Mouse (Mus musculus) kidney, postnatal 4 days (tissue): ENCODE measurements around the gene Slc22a18.

Experiments used
- DNase-seq, 2 experiments: peaks; one replicate each; pipeline ENCODE4 v3.0.0; 2021; ENCODE audit warnings: mixed read lengths in 2 of 2

Slc22a18 gene

DNA sequence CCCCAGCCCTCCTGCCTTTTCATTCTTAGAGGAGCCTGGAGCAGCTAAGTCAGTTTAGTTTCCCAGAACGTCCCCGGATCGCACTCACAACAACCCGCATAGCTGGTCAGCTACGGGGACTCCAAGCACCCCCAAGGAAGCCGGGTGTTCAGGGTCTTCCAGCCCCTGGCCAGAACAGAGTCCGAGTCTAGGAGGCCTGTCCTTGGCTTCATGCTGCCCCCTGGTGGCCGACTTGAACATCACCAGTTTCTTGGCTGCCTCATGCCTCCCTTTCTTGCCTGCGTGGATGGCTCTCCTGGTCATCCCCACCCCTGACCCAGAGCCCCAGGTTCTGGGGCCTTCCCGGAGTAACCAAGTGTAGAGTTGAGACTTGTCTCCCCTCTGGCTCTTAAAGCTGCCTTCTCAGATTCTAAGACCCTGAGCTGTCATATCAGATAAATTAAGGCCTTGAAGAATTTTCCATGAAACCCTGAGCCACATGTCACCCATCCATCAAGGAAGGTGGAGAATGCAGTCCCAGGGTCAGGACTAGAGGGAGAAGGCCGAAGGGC is 9.6 kb upstream of the Slc22a18 start:
- peak; percentile 88 to 89 for DNase-seq

DNA sequence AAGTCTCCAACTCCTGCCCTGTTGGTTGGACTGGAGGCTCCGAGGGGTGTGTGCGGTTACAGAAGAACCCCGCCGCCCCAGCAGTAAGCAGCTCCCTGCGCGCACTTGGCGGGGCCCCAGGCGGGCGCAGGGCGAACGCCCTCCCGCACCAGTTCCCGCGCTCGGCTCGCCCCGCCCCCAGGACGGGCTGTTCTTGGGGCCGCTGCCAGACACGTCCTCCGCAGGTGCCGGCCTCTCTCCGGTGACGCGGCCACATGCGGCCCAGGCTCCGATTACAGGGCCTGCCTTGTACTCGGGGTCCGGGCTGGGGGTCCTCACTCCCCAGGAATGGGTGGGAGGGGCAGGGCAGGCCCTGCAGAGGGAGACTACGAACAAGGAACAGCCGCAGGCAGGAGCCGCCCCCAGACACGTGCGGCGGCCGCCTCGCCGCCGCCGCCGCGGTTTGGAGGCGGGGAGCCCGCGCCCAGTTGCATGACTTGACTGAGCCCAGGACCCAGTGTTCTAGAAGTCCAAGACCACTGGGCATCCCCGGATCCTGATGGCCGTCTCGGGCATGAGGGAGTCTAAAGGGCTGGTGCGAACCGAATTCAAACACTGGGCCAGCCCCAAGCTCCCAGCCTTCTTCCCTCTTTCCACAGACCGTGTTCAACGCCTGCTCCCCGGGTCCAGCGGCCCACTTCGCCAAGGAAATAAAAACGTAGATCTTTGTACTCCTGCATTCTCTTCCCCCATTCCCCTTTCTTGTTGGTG is 8.6 kb upstream of the Slc22a18 start:
- peak; percentile 70 to 78 for DNase-seq

DNA sequence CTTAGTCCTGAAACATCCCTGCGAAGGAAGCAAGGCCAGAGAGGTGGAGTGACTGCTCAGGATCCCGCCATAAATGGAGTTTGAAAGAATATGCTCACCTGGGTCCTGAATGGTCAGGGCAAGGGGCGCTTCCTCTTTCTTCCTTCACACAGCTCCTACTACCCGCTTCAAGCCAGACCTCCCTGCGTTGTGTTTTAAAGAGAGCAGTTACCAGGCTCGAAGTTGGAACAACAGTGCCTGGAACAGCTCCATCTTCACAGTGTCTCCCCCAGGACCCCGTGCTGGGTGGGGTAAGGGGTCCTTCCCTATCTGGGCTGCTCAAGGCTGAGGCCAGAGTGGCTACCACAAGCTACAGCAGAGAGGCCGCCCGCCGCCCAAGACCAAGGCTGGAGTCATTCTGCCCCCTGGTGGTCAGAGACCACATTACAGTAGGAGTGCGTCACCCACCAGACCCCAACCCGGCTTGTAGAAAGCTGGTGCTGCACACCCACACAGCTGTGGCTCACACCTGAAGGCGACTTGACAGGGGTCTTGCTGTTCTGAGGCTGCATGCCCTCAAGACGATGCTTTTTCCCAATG is 7.3 kb upstream of the Slc22a18 start:
- peak; percentile 91 for DNase-seq

DNA sequence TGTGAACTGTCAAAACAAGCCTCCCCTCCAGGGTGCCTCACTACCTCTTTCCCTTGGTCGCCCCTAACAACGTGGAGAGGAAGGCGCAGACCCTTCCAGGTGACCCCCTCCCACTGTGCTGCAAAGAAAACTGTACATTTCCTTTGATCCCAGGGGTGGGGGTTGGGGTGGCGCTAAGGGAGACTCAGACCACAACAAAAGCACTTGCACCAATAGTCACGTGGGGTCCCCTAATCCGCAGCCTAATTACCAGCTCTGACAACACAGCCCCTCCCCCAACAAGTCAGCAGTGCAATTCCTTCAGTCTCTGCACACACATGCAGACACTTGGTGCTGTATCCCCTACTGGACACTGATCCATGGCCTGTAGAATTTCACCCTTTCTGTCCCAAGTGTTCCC is 5.8 kb upstream of the Slc22a18 start:
- DNase-seq = no peak

DNA sequence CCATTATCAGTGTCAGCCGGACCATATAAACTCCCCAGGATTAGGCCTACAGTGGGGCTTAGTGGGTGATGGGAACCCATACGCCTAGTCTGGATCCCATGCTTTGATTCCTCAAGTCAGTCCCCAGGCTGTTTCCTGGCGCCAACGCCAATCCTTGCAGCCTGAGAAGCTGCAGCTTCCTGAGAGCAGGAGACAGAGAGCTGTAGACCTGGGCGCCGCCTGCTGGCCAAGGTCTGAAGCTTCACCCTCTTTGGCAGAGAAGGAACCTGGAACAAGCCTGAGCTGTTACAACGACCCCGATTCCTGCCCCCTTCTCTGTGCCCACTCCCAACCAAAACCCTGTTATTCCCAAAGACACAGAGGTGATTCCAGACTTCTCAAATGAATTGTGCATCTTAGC is 3.6 kb upstream of the Slc22a18 start:
- peak; percentile 90 to 91 for DNase-seq

DNA sequence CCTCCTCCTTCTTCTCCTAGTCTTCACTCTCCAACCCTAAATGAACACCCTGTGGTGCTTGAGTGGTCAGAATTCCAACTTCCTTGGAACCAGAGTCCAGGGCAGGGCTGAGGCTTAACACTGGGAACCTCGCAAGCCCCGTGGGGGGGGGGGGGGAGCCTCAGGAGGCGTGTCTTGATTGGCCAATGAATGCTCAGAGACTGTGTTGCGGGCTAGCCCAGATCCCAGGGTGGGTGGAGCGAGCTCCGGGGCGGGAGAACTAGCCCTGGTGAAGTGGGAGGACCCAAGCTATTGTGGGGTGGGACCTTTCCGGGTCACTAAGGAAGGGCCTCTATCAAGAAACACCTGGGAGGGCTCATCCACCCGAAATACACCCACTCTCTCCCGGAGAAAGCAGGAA is 1.3 kb downstream of the Slc22a18 start:
- DNase-seq = peak; percentile 30 to 58

DNA sequence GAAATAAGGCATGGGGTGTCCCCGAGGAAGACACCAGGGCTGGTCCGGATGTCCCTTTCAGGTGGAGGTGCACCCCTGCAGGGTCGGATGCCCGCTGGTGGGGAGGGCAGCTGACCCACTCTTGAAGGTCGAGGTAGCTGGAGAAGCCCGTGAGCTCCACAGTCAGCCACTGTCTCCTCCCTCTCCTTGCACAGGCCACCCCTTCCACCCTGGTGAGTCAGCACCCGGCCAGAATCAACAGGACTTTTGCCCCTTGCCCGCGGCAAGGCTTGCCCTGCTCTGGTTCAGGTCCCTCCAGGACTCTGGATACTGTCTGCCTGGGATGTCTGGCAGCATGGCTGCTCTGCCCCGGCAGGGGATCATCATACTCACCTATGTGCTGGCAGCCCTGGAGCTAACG is 2.3 kb downstream of the Slc22a18 start:
- peak; percentile 40 to 67 for DNase-seq

DNA sequence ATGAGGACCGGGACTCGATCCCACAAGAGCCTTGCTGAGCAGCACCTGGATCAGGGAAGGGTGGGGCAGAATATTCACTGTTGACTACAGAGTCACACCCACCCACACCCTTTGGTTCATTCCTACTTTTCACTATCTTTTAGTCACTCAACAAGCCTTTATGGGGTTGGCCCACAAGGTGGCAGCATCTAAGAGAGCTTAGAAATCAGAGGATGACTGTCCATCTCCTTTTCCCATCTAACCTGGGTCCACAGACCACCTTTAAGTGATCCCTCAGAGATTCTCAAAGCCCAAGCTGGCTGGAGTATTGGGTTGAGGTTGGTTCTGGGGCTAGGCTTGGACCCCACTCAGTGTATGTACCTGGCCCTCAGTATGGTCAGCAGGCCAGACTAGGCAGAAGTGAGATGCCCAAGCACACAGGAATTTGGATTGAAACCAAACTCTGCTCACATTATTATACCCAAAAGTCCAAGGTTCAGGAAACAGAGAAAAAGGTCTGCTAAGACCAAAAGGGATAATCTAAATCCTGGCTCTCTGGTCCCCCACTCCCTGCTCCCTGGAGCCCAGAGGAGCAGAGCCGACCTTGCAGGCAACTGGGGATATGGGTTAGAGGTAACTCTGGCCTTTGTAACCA is 3.3 kb downstream of the Slc22a18 start:
- DNase-seq = no peak

DNA sequence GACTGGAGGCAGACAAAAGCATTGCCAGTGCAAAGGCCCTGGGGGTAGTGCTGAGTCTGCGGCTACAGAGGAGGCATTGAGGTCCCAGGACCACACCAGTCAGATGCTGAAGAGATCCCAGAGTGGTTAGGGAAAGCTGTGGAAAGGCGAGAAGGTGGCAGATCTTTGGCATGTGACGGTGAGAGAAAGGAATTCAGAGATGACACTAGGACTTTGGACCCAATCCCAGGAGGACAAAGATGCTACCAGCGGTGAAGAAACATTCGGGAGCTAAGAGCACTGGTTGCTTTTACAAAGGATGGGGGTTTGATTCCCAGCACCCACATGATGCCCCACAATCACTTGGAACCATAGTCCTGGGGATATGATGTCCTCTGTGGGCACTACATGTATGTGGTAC is 4.3 kb downstream of the Slc22a18 start:
- DNase-seq = no peak

DNA sequence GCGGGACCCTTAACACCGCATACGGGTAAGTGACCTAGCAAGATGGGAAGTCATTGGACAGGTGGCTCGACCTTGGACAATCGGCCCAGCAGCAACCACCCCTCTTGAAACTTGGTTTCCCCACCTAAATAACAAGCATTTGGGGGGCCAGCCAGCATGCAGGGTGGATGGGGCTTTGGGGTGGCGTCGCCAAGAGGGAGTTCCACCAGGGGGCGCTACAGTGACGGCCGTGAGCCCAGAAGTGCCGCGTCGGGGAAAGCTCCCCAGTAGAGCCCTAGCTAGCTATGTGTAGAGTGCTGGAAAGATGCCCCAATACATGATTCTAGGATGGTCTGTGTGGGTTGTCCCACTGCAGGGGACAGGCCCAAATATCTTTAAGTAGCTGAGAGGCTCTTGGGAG is 7.0 kb downstream of the Slc22a18 start:
- peak; percentile 83 to 84 for DNase-seq

DNA sequence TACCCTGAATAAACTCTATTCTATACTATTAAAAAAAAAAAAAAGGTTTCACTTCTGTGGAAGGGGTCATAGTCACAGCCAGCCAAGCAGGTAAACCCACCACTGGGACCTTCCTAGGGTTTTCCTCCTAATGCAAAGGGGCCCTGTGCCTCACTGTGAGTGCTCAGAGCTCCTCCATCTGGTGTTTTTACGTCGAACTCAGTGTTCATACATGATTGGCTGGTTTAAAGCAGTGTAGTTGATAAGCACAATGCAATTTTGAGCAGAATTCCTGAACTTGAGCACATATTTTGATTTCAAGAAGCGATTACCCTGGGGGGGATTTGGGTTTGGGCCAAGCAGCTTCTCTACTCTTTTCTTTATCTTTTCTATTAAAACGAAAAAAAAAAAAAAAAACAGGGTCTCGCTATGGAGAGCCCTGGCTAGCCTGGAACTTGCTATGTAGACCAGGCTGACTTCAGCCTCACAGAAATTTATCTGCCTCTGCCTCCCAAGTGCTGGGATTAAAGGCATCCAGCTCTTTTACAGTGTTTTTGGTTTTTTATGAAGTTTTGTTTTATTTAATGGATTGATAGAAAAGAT is 8.4 kb downstream of the Slc22a18 start:
- no peak for DNase-seq

DNA sequence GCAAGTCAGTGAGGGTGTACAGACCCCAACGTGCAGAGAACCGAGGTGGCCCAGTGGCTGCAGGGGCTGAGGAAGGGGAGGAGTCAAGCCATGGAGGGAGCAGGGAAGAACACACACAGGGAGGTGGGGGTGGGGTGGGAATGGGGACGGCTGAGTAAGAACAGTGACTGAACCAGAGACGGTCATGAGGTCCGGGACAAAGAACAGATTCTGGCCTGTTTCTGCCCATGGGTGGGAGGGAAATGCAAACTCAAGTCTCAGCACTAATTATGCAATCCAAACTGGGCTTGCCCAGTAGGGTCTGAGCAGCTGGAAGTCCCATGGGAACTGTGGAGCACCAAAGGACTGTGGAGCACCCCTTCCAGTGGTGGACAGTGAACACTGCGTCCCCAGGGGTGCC is 9.0 kb downstream of the Slc22a18 start:
- DNase-seq = no peak

DNA sequence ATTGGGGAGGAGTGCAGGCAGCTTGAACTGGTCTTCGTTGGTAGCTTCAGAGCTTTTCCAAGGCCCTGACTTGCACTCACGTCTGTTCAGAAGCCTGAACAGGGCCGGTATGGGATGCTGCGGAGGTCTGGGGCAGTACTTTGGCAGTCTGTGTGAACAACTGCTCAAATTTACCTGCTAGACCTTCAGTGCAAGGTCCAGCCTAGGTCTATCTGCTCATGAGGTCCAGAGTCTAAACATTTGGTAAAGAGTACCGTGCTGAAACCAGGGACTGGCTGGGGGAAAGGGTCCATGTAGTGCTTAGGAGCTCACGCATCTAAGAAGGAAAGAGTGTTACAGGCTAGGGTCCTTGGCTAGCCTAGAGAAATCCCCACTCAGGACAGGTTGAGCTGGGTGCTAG is 16.2 kb downstream of the Slc22a18 start:
- DNase-seq = no peak

DNA sequence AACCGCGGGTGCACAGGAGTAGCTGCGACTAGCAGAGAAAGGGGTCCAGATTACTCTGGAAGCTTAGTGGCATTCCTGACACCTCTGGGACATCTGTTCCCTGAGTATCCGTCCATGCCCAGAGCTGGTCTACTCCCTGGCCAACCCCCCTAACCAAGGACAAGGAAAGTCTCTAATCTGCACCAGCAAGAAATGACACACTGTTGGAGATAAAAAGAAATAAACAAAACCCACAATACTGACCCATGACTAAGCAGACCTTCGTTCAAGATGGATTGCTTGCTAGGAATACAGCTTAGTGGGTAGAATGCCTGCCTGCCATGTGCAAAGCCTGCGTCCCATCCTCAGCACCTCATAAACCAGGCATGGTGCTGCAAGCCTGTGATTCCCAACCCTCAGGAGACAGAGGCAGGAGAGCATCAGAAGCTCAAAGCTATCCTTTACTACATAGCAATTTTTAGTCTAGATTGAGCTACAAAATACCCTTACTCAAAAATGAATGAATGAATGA is 20.1 kb downstream of the Slc22a18 start:
- DNase-seq = no peak

DNA sequence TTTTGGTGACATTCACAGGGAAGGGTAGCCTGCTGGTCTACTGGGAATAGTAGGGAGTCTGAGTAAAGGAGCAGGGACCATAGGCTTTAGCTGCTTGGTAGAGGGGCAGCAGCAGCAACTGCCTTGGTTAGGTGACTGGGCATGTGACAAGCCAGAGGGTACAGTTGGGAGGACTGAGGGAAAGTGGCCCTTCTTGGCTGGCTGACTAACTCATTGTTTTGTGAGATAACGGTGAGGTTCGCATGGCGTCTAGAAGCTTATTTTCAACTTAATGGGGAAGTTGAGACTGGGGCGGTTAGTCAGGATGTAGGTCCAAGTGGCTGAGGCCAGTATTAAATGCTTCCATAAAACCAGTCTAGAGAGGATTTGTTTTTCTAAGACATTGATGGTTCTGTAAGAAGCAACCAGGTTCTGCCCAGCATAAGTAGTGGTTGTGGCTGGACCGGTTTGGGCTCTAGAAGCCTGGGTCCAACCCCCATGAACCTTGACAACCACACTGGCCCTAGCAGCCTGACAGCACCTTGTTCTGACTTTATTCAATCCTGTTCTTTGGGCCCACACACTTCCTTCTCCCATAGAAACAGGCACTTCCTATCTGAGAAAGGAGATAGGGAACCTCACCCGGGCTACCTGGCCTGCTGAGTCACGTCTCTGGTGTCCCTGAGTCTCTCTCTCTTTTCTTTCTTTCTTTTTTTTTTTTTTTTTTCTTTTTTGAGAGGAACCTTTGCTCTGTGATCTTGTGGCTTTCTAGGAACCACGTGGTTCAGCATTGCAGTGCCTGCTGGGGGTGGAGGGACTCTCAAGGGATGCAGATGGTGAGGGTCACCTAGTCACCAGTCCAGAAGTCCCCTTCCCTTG is 21.8 kb downstream of the Slc22a18 start:
- no peak for DNase-seq

DNA sequence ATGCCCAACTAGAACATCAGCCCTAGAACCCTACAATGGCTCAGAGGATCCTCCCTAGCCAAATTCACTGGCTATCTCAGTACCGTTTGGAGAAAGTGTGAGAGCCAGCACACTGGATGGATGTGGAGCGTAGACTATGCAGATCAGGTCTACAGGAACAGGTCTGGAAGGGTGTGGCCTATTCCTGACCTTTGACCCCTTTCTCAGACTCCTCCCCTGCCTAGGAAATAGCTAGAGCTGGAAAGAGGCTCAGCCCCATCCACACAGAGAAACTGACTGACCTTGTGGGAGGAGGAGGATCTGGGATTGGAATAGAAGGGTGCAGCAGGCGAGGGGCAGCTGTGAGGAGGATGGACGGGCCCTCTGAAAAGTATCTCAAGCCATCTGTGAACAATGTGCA is 25.0 kb downstream of the Slc22a18 start:
- DNase-seq = no peak

DNA sequence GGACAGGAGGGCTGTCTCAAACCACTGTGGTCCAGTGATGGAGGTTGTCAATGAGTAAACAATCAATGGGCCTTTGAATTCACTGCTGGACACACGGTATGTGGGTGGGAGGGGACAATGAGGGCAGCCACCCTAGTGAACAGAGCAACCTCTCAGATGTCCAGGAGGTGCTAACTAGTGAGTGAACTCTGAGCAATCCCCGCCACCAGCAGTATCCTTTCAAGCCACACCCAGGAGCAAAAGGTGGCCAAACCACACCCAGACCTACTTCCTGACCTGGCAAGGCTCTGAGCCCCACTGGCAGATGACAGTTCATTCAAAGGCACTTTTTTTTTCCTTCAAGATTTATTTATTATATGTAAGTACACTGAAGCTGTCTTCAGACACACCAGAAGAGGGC is 27.4 kb downstream of the Slc22a18 start:
- DNase-seq = peak; percentile 26 to 50

DNA sequence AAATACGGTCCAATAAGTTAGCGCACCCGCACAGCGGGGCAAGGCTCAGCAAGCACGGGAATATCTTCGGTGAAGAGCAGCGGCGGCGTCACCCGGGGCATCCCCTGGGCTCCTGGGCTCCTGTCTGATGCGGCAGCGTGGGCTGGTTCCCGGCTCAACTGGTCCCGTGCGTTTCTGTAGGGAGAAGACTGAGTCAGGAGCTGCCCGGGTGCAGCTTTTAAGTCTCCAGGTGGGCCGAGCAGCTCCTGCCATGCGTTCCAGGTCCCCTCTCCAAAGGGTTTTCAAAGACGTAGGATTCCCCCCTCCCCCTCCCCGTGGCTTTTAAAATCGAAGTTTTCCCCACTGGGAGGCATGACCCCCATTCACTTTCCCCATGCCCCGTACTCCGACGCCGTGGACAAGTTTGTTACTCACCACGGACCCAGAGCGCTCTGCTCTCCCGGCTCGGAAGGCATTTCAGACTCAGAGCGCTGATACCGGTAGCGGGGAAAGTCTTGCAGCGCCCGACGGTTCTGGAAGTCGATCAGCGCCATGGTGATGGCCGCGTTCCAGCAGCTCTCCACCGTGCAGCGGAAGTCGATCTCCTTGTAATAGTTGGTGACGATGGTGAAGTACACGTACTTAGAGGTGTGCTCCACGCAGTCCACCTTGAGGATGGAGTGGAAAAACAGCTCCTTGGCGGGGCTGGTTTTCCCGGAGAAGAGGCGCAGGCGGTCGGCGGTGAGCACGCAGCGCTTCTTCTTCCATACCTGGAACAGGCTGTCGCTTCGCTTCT is 28.3 kb downstream of the Slc22a18 start:
- DNase-seq = peak; percentile 72 to 75

DNA sequence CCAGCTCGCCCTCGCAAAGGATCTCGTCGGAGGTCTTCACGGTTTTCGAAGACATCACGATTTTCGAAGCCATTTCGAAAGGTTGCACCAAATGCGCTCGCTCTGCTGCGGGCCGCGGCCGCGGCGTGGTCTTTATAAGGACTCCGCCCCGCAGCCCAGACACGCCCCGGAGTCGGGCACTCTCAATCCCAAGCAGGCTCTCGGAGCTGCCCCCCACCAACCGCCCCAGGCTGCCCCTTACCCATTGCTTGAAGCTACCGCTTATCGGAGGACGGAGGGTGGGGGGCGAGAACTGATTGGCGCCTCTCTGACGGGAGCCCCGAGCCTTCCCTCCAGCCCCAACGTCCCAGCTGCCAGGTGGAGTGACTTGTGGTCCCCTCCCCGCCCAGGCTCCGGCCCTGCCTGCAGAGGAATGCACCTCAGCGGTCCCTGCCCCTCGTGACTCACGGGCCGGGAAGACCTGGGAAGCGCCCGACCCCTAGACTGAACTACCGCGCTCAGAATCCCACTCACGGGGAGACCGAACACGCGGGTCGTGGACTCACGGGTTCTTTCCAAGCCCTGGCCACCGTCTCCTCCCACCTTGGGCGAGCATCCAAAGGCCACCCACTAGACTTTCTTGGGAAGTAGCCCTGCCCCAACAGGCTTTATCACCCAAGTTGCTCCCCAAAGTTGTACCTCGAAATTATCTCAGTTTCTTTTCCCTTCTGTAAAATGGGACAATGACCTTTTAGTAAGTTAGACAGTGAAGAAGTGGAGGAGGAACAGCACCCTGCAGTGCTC is 29.1 kb downstream of the Slc22a18 start, which contains the start of gene Phlda2:
Phlda2 (minus strand) TSS at position 733 of the 783 bp plus-strand sequence.
- DNase-seq = peak; percentile 43 to 65

DNA sequence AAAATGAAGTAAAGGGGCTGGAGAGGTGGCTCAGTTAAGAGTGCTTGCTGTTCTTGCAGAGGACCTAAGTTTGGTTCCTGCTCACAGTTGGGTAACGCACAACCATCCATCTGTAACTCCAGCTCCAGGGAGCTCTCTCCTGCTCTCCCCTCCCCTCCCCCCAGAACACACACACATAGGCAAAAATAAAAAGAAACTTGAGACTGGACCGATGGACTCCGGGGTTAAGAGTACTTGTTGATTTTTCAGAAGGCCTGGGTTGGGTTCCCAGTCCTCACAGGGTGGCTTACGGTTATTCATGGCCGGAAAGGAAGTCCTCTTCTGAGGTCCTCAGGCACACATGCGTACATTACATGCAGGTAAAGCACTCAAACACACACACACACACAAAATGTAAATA is 30.4 kb downstream of the Slc22a18 start:
- DNase-seq = no peak

DNA sequence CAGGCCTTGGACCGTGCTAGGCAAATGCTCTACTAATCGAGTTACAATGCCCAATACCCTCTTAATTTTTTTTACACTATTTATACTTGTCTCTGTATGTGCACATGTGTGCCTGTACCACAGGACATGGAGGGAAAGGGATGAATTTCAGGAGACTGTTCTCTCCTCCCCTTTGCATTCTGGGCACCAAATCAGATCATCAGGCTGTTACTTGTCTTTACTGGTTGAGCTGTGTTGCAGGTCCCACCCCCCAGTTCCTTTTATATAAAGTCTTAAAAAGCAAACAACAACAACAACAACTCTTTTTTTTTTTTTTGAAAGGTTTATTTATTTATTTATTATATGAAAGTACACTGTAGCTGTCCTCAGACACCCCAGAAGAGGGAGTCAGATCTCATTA is 31.9 kb downstream of the Slc22a18 start:
- DNase-seq = no peak
